Mouse (Mus musculus) hematopoietic stem cell, adult 5-6 weeks (primary cell): ENCODE results near the gene 1700017B05Rik. TPM values are rescaled to one million over a fixed set of nuclear protein-coding genes. Genes with fewer than 3 reads are reported as not detected.
"Not testable (repeated sequence)": the region's sequence is repeated elsewhere in the genome, so short reads cannot be mapped to it uniquely, and the experiment has no call there.

Experiments used
- ATAC-seq, 2 experiments: fragments of 125-278 bp in 1 of 2; replicated peaks in 1 of 2; 2 replicates each; pipeline ENCODE4 v1.8.0; 2016 to 2017; ENCODE audit warnings: inconsistent platforms in 2 of 2, mild to moderate bottlenecking in 2 of 2, moderate number of reproducible peaks in 2 of 2, low read depth in 1 of 2, moderate TSS enrichment in 1 of 2; ENCODE audit not compliant: low FRiP score in 2 of 2, poor library complexity in 2 of 2, severe bottlenecking in 2 of 2, insufficient read depth in 1 of 2, low TSS enrichment in 1 of 2
- total RNA-seq: library from RNA; stranded (forward); fragments of 172-1452, 232-1000 nt; gene quantifications from 2 replicates; pipeline ENCODE4 v1.2.3, GENCODE M21; 2017

The 1700017B05Rik gene
- total RNA-seq, 1 experiment from 2014 or later, result 26.4 TPM

DNA sequence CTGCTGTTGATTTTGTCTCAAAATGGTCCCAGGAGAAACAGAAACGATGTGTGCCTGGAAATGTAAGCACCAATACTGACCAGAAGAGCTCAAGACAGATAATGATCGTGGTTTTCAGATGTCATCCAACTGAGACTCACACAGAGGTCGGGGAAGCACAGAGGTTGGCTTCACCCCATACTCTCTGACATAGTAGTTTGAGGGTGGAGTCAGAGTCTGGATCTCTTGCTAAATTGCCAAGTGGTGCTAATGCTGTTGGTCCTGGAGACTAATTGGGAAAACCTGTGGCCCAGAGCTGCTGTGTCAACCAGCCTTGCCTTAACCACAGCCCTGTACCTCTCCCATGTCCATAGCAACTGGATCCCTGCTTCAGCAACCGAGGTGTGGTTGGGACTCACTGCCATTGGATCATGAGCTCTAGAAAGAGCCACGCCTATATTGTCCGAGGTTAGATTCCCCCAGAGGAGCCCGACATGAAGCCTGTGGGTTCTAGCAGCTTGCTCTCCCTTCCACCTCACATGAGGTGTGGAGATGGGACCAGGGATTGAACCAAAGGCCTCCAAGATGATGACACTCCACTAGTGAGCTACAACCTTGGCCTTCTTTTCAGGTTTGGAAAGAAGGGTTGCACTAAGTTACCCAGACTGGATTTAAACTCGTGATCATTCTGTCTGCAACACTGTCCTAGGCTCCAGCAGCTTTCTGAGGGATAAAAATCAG, 30.7 kb downstream of the 1700017B05Rik start:
- ATAC-seq, result no peak

GRCm38 (mm10) chr9:57230146-57230783, 32.1 kb downstream of the 1700017B05Rik start:
- no peak for ATAC-seq

DNA sequence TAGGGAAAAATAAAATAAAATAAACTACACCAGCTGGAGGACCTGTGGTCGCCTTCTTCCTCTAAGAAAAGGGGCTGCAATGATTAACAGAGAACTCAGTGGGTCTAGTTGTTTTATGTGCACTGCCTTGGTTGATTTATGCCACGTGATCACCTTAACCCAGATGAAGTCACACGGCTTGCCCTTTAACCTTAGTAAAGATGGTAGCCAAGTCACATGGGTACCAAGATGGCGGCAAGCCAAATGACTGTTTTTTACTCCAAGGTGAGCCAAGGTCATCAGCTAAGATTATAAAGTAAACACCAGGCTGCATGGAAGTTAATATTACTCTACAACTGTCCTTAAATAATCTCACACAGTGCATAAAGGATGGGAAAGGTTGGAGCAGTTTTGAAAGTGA, 32.7 kb downstream of the 1700017B05Rik start:
- ATAC-seq, result no peak

DNA sequence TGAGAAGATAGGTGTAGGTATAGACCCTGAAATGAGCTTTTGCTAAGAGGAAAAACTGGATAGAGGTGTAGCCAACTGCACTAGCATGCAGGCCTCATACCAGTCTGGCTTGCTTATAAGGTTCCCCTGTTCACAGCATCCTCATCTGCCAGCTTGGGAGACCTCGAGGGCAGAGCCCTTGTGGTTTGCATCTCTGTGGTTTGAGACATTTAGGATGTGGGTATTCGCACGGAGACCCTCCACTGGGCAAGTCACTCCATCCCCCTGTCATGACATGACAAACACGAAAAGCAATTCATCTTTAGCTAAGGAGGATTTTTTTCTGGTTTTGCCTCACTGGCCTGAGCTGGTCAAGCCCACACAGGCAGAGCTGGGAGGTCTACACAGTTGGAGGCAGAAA, 34.2 kb downstream of the 1700017B05Rik start:
- no peak for ATAC-seq

DNA sequence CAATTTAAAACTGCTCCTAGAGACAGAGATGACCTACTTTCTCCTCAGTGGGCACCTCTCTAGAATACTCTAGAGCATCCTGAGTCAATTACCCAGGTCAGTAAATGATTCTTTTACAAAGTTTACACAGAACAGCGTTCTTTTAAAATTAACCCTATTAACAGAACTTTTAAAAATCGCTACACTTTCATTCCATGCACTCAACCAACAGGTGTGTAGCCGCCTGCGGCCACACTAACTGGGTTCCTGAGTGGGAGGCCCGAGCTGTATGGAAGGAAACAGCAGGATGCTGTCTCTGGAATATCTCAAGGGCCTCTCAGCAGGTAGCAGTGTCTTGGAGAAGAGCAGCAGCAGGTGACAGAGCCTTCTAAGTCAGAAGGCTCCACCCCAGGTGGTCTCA, 35.2 kb downstream of the 1700017B05Rik start:
- no peak for ATAC-seq

GRCm38 (mm10) chr9:57226628-57227122, 35.7 kb downstream of the 1700017B05Rik start:
- ATAC-seq, result not testable (repeated sequence)

- ATAC-seq, result peak in 1 of 2 experiments; percentile 51; a peak in 1 of 4 replicates
Observed at GRCm38 (mm10) chr9:57225780-57226627, 36.4 kb downstream of the 1700017B05Rik start.

GRCm38 (mm10) chr9:57223341-57223740, 39.1 kb downstream of the 1700017B05Rik start:
- ATAC-seq, result no peak

- ATAC-seq, result no peak
Observed at GRCm38 (mm10) chr9:57220356-57220755, 42.1 kb downstream of the 1700017B05Rik start.

GRCm38 (mm10) chr9:57219511-57219910, 42.9 kb downstream of the 1700017B05Rik start:
- no peak for ATAC-seq

GRCm38 (mm10) chr9:57218776-57219175, 43.6 kb downstream of the 1700017B05Rik start:
- ATAC-seq, result no peak

DNA sequence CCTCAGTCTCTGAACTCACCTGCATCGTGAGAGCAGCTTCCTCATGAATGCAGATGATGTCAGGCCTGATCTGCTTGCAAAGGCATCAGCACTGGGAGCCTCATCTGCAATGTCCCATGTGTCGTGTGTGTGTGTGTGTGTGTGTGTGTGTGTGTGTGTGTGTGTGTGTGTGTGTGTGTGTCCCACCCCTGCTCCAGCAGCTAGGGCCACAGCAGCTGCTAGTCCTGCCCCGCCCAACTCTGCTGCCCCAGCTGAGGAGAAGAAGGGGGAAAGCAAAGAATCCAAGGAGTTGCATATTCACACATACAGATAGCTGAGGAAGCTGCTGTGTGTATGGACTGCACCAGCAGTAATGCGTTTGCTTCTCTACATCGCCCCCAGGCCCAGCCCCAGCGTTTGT, 45.2 kb downstream of the 1700017B05Rik start:
- ATAC-seq, result no peak

DNA sequence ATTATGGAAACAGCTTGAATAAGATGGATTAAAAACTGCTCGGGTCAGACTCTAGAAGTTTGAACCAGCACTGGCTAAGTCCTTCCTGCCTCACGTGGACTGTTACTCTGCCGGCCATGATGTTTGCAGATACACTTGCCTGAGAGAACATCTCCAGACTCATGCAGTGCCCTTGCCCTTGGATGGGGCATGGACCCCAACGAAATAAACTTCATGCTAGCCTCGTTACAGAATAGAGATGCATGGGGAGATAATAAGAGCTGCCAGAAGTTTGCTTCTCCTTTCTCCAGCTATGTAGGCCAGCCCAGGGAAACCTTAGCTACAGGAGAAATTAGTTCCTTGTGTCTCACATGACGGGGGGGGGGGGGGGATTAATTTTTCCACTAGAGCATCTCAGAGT, 47.9 kb downstream of the 1700017B05Rik start:
- no peak for ATAC-seq

DNA sequence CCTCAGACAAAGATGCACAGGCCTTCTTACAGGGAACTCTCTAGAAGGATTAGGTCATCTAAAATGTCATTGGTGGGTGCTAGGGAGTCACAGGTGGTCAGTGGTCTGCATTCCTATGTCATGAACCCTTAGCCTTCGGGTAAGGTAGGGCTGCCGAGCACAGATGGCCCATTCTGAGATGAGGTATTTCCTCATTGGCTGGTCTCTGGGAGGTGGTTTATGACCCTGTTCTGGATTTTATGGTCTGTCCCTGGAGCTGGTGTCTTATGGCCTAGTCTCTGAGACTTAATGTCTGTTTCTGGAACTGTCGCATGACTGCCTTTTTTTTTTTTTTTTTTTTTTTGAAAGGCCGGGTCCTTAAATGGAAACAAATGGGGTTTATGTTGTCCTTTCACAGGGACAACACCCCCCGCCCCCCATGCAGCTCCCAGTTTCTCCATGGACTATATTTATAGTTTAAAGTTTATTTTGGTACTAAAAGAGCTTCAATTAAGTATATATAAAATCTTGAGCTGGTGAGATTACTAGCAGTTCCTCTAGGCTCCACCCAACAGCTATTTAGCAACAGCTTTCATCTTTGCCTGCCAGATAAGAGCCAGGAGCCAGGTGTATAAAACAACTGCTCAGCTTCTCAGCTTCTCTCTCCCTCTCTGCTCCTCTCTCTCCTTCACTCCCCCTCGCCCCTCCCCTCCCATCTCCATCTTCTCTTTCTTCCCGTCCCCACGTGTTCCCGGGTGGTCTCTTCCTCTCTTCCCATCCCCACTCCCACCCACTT, 49.8 kb downstream of the 1700017B05Rik start:
- ATAC-seq, result no peak

GRCm38 (mm10) chr9:57209316-57209715, 53.1 kb downstream of the 1700017B05Rik start:
- no peak for ATAC-seq

DNA sequence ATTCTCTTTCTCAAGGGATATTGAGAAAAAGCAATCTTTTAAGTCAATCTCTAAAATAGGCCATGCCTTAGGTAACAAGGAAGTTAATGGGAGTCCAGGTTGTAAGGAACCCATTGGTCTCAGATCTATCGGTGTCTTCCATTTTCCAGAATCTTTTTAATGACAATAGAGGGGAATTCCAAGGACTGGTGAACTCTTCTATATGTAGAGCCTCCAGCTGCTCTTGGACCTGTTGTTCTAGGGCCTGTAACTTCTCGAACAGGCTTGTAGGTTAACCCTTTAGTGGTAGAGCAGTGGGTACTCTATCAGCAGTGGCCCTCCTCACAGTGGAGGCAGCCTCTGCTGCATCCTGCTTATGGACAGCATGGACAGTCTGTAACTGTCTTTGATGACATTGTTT, 55.5 kb downstream of the 1700017B05Rik start:
- ATAC-seq, result no peak

DNA sequence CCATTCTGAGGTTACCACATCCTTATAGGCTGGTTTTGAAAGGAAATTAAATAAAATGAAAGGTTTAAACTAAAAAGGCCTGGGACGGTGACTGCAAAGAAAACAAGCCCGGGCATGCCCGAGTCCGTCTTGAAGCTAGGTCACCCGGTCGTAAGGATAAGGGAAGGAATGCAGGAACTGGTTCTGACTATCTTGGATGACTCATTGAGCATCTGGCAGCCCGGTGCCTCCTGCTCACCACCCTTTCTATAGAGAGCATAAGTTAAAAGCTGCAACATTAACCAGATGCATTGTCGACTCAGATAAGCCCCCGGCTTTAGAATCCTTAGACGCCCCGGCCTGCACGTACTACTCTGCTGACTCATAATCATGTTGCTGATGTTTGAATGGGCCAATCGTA, 58.8 kb downstream of the 1700017B05Rik start:
- not testable (repeated sequence) for ATAC-seq
